In genomic region chr9:122569511-122570455, GRCm38 (mm10) we compare ENCODE assay signal across 8 mouse cellular contexts.
DNase-seq lines count a peak whose midpoint lies in the region; ATAC-seq and TF ChIP-seq lines count a peak whose summit lies in the region.

No protein-coding gene starts in this region.

- DNase-seq in lung, postnatal 36 days: no peak
- no peak for DNase-seq in cerebellum, adult 11-12 months
- DNase-seq in cerebellum, postnatal 4 days (ENCODE audit: low spot score in 2 of 2): no peak

- peak overlapping the region; percentile 42 for H3K4me3 ChIP-seq in lung, embryonic 16.5 days (ENCODE audit: low read length)
- peak overlapping the region; percentile 42 for H3K4me3 ChIP-seq in embryonic facial prominence, embryonic 12.5 days
- H3K4me3 ChIP-seq in intestine, embryonic 16.5 days (ENCODE audit: low read length): peak overlapping the region; percentile 46
- H3K4me3 ChIP-seq in small intestine, adult 2 months (ENCODE audit: low read depth, low read length): peak overlapping the region; percentile 9; the same call in 1 of the 2 replicates

- H3K9me3 ChIP-seq in lung, embryonic 16.5 days (ENCODE audit: control insufficient read depth, low read length): no peaks in the 10 kb centered on the region
- no peaks in the 10 kb centered on the region for H3K9me3 ChIP-seq in embryonic facial prominence, embryonic 12.5 days
- H3K9me3 ChIP-seq in intestine, embryonic 16.5 days (ENCODE audit: control insufficient read depth, low read length): no peaks in the 10 kb centered on the region

- WGBS in lung, embryonic 16.5 days: 1% methylated on average over 48 of the region's 48 CpGs
- under 1% methylated on average over 48 of the region's 48 CpGs for WGBS in embryonic facial prominence, embryonic 12.5 days
- WGBS in intestine, embryonic 16.5 days: 1% methylated on average over 48 of the region's 48 CpGs
- 4% methylated on average over 48 of the region's 48 CpGs for WGBS in small intestine, adult 2 months

- H3K4me2 ChIP-seq in lung, embryonic 16.5 days (ENCODE audit: low read depth, low read length): peak overlapping the region; percentile 52
- H3K4me2 ChIP-seq in embryonic facial prominence, embryonic 12.5 days (replicated peaks): peak overlapping the region; percentile 91
- peak overlapping the region; percentile 69 for H3K4me2 ChIP-seq in intestine, embryonic 16.5 days (ENCODE audit: low read depth, low read length)

- no peak overlapping the region for H3K27ac ChIP-seq in lung, embryonic 16.5 days (ENCODE audit: low read length)
- no peak overlapping the region for H3K27ac ChIP-seq in embryonic facial prominence, embryonic 12.5 days
- no peak overlapping the region for H3K27ac ChIP-seq in intestine, embryonic 16.5 days (ENCODE audit: low read length)
- H3K27ac ChIP-seq in small intestine, adult 2 months (ENCODE audit: insufficient read depth, low read depth, low read length): no peak overlapping the region

- TF ChIP-seq POLR2A in small intestine, adult 2 months (IDR thresholded peaks at IDR 0.05; ENCODE audit: low read depth, low read length): no peak

- TF ChIP-seq CTCF in small intestine, adult 2 months (IDR thresholded peaks at IDR 0.05; ENCODE audit: extremely low read depth, insufficient read length, insufficient replicate concordance, low read depth, low read length): no peak

- ATAC-seq in lung, embryonic 16.5 days (ENCODE audit: low read depth): no peak
- ATAC-seq in embryonic facial prominence, embryonic 12.5 days (ENCODE audit: insufficient number of reproducible peaks, insufficient read depth, low FRiP score, low TSS enrichment): no peak
- ATAC-seq in intestine, embryonic 16.5 days: no peak
- no peak; the same call in 1 of the 2 replicates for ATAC-seq in erythroblast, adult 5-6 weeks (replicated peaks; ENCODE audit: low FRiP score, poor library complexity, severe bottlenecking)

- H3K36me3 ChIP-seq in lung, embryonic 16.5 days (ENCODE audit: control insufficient read depth, insufficient read depth, low read length): no peaks in the 10 kb centered on the region
- no peaks in the 10 kb centered on the region for H3K36me3 ChIP-seq in embryonic facial prominence, embryonic 12.5 days
- no peaks in the 10 kb centered on the region for H3K36me3 ChIP-seq in intestine, embryonic 16.5 days (ENCODE audit: control insufficient read depth, insufficient read depth, low read length)
- H3K36me3 ChIP-seq in small intestine, adult 2 months (ENCODE audit: control insufficient read depth, insufficient read depth, low read length): no peaks in the 10 kb centered on the region

- H3K4me1 ChIP-seq in lung, embryonic 16.5 days (replicated peaks; ENCODE audit: control insufficient read depth, insufficient read depth, low read length): peaks cover 23% of the 10 kb centered on the region
- H3K4me1 ChIP-seq in embryonic facial prominence, embryonic 12.5 days: peaks cover 19% of the 10 kb centered on the region
- peaks cover 32% of the 10 kb centered on the region for H3K4me1 ChIP-seq in intestine, embryonic 16.5 days (ENCODE audit: control insufficient read depth, insufficient read depth, low read length)
- H3K4me1 ChIP-seq in small intestine, adult 2 months (ENCODE audit: control insufficient read depth, insufficient read depth, insufficient read length, low read length): peaks cover 10% of the 10 kb centered on the region

- H3K27me3 ChIP-seq in lung, embryonic 16.5 days (ENCODE audit: control insufficient read depth, insufficient read depth, low read depth, low read length): peaks cover 74% of the 10 kb centered on the region
- peaks cover 75% of the 10 kb centered on the region for H3K27me3 ChIP-seq in embryonic facial prominence, embryonic 12.5 days
- H3K27me3 ChIP-seq in intestine, embryonic 16.5 days (replicated peaks; ENCODE audit: control insufficient read depth, insufficient read depth, low read length): peaks cover 71% of the 10 kb centered on the region
- H3K27me3 ChIP-seq in small intestine, adult 2 months (ENCODE audit: control insufficient read depth, insufficient read depth, low read length): peaks cover 46% of the 10 kb centered on the region

- no peak overlapping the region for H3K9ac ChIP-seq in lung, embryonic 16.5 days (ENCODE audit: low read length)
- H3K9ac ChIP-seq in embryonic facial prominence, embryonic 12.5 days: no peak overlapping the region; the same call in 1 of the 2 replicates
- no peak overlapping the region for H3K9ac ChIP-seq in intestine, embryonic 16.5 days (ENCODE audit: low read depth, low read length)
